Mouse (Mus musculus) cerebellum, adult 18-20 months (tissue): ENCODE measurements around the gene Rnf224.
"Not testable (repeated sequence)": the region's sequence is repeated elsewhere in the genome, so short reads cannot be mapped to it uniquely, and the experiment has no call there.

Source experiments
- DNase-seq, 2 experiments: peaks; one replicate each; pipeline ENCODE4 v3.0.0; 2021

The Rnf224 gene

DNA sequence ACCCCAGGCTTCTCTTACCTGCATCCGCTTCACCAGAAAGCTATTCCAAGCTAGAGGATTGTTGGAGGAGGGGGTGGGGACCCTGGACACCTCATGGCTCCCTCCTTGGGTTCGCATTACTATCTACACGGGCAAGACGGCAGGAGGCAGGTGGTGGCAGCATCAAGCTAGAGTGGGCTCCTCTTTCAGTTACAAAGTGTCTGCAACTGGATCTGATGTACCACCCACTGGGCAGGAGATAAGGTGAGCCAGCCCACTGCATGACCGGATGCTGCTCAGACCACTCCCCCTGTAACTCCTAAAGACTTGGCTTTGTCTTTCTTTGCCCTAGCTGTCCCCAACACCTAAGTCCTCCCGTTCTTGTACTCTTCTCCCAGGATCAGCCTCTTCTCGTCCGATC is at the start of gene Rnf224:
Rnf224 (minus strand) TSS at position 174 of the 400 bp plus-strand sequence.
- no peak for DNase-seq

- DNase-seq = peak in 1 of 2 experiments; percentile 35
Measured at GRCm38 (mm10) chr2:25286314-25286713, 49.7 kb upstream of the Rnf224 start.

DNA sequence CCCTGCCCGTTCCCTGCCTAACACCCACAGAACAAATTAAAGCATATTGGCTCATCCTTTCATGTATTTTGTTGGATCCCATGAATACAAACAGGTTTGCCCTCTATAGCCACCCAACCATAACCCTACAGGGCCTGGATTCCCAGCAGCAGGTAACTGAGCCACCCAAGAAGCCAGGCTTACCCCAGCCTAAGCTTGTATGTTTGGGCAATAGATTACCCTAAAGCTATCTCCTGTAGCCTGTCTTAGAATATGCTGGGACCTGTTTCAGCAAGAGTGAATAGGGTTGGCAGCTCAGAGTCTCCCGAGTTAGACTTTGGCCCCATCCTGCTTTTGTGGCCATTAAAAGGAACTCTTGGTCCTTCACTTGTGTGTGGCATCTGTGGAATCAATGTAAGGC is 49.0 kb upstream of the Rnf224 start:
- DNase-seq = no peak

- DNase-seq = peak; percentile 87 to 89
Measured at GRCm38 (mm10) chr2:25278928-25279882, 42.6 kb upstream of the Rnf224 start.

- no peak for DNase-seq
Measured at GRCm38 (mm10) chr2:25273010-25273409, 36.4 kb upstream of the Rnf224 start.

- no peak for DNase-seq
Measured at GRCm38 (mm10) chr2:25272515-25272914, 35.9 kb upstream of the Rnf224 start.

GRCm38 (mm10) chr2:25271827-25272511 is 35.4 kb upstream of the Rnf224 start, which contains the start of the genes Ssna1 and Anapc2:
Ssna1 (minus strand) TSS chr2:25272438.
Anapc2 (plus strand) TSS chr2:25272478.
- DNase-seq = peak; percentile 94 to 99

- DNase-seq = peak in 1 of 2 experiments; percentile 27
Measured at GRCm38 (mm10) chr2:25267746-25268309, 31.2 kb upstream of the Rnf224 start.

DNA sequence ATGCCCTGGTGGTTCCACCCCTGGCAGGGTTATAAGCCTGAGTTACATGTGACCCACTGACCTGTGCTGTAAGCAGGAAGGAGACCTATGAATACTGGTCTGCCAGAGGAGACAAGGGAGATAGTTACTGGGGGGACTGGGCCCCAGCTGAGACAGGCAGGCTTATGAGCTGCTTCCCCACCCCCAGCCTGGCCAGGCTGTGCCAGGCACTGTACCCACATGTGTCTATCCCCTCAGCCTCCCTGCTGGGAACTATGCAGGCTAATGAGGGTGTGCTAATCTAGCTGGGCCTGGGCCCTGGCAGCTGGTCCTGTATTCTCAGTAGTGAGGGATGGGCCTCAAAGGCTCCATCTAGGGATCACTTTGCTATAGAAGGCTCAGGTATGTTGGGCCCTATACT is 30.7 kb upstream of the Rnf224 start:
- peak; percentile 42 to 56 for DNase-seq

GRCm38 (mm10) chr2:25266720-25267119 is 30.1 kb upstream of the Rnf224 start:
- DNase-seq = peak; percentile 72 to 79

DNA sequence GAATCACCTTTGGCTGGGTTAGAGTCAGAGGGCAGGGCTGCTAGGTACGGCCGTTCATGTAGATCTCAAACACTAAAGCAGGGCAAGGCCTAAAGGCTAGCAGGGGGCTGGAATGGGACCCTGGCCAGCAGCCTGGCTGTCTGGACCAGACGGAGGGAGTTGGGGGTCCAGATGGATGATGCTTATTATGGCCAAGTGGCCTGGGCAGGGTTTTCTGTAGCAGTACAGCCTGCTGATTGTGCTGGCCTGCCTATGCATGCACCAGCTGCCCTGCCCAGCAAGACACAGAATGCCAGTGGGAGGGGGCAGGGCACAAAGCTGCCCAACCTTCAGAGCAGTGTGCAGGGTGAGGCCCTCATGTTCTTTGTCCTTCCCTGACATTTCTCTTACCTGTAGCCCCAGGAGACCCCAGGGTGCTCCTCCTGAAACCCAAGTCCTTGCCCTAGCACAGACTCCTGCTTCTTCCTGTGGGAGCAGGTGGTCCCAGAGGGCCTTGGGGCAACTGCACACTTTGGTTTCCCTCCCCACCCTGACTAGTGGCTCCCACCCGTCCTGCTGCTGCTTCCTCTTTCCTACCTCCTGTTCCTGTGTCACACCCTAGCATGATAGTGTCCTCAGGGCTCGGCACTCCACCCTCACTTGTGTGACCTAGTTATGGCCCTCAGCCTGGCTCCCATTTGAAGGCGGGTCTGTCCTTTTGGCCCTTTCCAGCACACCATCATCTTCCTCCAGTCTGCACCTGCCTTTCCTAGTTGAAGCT is 29.5 kb upstream of the Rnf224 start:
- peak; percentile 95 for DNase-seq

GRCm38 (mm10) chr2:25264851-25265250 is 28.3 kb upstream of the Rnf224 start:
- peak; percentile 86 to 91 for DNase-seq

DNA sequence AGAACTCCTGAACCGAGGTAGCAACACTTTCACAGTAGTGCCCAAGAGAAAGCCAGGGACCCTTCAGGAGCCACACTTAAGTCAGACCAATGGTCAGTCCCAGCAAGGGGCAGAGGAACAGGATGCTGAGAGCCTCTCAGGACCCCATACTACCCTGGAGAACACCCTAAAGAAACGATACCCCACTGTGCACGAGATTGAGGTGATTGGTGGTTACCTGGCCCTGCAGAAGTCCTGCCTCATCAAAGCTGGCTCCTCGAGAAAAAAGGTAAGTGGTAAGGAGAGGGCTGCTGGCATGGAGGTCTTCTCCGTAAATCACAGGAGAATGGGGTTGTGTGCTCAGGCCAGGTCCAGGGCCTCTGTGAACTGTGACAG is 27.7 kb upstream of the Rnf224 start:
- no peak for DNase-seq

GRCm38 (mm10) chr2:25263623-25264285 is 27.2 kb upstream of the Rnf224 start:
- peak; percentile 43 to 47 for DNase-seq

DNA sequence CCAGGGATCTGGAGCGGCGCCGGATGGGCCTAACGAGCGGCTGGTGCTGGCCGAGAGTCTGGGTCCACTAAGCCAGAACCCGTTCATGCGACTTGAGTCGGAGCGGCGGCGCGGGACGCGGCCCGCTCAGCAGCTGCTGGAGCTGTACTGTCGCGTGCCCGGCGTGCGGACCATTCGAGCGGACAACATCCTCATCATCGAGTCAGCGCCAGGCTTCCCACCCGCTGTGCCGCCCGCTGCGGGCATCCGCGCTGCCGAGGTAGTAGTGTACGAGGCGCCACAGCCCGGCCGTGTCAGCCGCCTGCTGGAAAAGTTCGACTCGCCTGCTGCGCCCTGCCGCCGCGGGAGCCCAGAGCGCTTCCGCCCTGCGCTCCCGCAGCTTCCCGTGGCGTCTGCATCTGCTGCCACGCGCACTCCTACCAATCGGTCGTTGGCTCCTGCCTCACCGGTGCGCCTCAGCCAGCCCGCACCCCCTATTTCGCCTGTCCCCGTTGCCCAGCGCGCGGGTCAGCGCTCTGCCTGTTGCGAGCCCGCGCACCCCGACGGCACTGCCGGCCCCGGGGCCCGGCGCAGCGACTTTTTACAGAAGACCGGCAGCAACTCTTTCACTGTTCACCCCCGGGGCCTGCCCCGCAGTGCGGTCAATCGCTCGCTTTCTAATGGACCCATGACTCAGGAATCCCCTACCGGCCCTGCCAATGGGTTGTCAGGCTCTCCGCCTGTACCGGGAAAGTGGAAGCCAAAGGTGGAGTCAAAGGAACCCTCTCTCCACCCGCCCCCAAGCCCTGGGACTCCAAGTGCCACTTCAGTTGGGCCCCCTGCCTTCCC is 26.4 kb upstream of the Rnf224 start:
- DNase-seq = peak; percentile 71 to 82

GRCm38 (mm10) chr2:25262291-25262767 is 25.7 kb upstream of the Rnf224 start, which contains the start of gene Tprn:
Tprn (plus strand) TSS chr2:25262618.
- peak; percentile 97 to 99 for DNase-seq

DNA sequence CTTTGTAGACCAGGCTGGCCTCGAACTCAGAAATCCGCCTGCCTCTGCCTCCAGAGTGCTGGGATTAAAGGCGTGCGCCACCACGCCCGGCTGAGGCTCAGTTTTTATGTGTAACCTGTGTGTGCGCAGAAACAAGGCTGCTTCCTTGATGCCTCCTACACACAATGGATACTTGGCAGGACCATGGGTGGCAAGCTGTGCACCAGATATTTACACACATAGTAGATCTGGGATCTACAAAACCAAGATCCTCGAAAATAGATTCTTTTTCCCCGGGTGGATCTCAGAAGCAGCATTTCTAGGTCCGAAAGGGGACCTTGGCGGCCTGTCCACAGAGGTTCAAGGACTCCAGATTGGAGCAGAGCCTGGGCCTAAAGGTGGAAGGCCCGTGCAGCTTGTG is 25.3 kb upstream of the Rnf224 start:
- DNase-seq = no peak

- no peak for DNase-seq
Measured at GRCm38 (mm10) chr2:25258887-25259286, 22.3 kb upstream of the Rnf224 start.

DNA sequence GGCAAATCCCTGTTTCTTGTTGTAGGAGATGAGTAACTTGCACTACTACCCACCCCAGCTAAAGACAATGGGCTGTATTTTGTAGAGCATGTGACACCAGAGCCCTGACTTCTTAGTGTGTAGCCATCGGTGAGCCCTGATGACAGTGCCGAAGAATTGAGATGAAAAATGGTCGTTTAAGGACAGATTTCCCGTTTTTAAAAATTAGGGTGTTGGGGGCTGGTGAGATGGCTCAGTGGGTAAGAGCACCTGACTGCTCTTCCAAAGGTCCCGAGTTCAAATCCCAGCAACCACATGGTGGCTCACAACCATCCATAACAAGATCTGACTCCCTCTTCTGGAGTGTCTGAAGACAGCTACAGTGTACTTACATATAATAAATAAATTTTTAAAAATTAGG is 20.7 kb upstream of the Rnf224 start:
- DNase-seq = not testable (repeated sequence)

DNA sequence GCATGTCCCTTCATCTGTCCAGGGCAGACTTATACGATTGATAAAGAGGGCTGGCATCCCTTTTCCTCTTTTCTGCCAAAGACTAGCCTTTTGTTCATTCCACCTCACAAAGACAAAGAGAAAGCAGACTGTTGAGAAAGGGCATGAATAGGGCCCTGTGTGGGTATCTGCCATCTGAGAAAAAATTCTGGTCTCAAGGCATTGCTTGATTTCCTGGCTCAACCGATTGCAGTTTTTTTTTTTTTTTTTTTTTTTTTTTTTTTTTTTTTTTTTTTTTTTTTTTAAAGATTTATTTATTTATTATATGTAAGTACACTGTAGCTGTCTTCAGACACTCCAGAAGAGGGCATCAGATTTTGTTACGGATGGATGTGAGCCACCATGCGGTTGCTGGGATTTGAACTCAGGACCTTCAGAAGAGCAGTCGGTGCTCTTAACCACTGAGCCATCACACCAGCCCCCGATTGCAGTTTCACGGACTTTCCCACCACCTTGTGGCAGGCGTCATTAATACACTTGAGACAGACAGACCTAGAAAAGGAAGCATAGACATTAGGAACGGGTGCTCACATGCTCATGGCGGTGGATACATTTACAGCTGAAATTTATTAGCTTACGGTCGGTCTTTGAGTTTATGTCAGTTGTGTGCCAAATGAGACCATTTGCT is 20.0 kb upstream of the Rnf224 start:
- peak; percentile 56 to 64 for DNase-seq
